Mouse (Mus musculus): Measurements from ENCODE around the gene Evx2. TPM values are rescaled to one million over a fixed set of nuclear protein-coding genes. Genes with fewer than 3 reads are reported as not detected.

Evx2 gene
- total and polyA plus RNA-seq, 3 experiments, result not detected

GRCm38 (mm10) chr2:74689574-74690337 lies 30.4 kb upstream of the Evx2 start:
- Histone ChIP-seq H3K9ac (ENCODE audit: control insufficient read depth, low read depth, low read length, poor library complexity, severe bottlenecking) (no peak overlapping the region), H3K27me3 (ENCODE audit: control insufficient read depth in 1 of 2, insufficient read depth in 2 of 2, low read length in 2 of 2) (no peaks in the 10 kb centered on the region; a peak in 1 of 4 replicates), H3K36me3 (ENCODE audit: control insufficient read depth in 1 of 2, insufficient read depth in 2 of 2, low read length in 2 of 2) (no peaks in the 10 kb centered on the region), H3K27ac (ENCODE audit: control insufficient read depth, low read depth, low read length) (no peak overlapping the region), H3K79me2 (ENCODE audit: control insufficient read depth, insufficient read depth, low read length, poor library complexity) (no peaks in the 10 kb centered on the region), H3K4me3 (ENCODE audit: control insufficient read depth in 1 of 2, insufficient read depth in 1 of 2, low read depth in 2 of 2, low read length in 2 of 2) (no peak overlapping the region), H3K4me1 (ENCODE audit: control insufficient read depth in 1 of 2, insufficient read depth in 2 of 2, low read length in 2 of 2) (no peaks in the 10 kb centered on the region), H3K9me3 (replicated peaks; ENCODE audit: insufficient read depth, low read length) (no peaks in the 10 kb centered on the region)
- DNase-seq (ENCODE audit: low read depth, low spot score), result no peak
- TF ChIP-seq TBP (IDR thresholded peaks at IDR 0.05; ENCODE audit: low read depth, low read length), result no peak
- TF ChIP-seq RAD21 (IDR thresholded peaks at IDR 0.05; ENCODE audit: low read depth, low read length), result no peak
- no peak for TF ChIP-seq MEF2A (IDR thresholded peaks at IDR 0.05; ENCODE audit: extremely low read depth, insufficient replicate concordance, low read depth, low read length, poor library complexity, severe bottlenecking)
- TF ChIP-seq ELF1 (IDR thresholded peaks at IDR 0.05; ENCODE audit: low read depth, low read length), result no peak
- no peak for TF ChIP-seq USF2 (IDR thresholded peaks at IDR 0.05; ENCODE audit: borderline replicate concordance in 1 of 2, insufficient read depth in 1 of 2, low read depth in 1 of 2, low read length in 2 of 2)
- TF ChIP-seq UBTF (IDR thresholded peaks at IDR 0.05; ENCODE audit: borderline replicate concordance, insufficient read depth, low read depth, low read length), result no peak
- TF ChIP-seq ZC3H11A (IDR thresholded peaks at IDR 0.05; ENCODE audit: low read depth, low read length), result no peak
- TF ChIP-seq MAX (IDR thresholded peaks at IDR 0.05; ENCODE audit: low read length), result no peak
- no peak for TF ChIP-seq TCF12 (IDR thresholded peaks at IDR 0.05; ENCODE audit: low read depth, low read length)
- no peak for TF ChIP-seq E2F4 (IDR thresholded peaks at IDR 0.05; ENCODE audit: borderline replicate concordance, low read depth, low read length)
- no peak for TF ChIP-seq ZNF384 (IDR thresholded peaks at IDR 0.05; ENCODE audit: low read depth, low read length)

DNA sequence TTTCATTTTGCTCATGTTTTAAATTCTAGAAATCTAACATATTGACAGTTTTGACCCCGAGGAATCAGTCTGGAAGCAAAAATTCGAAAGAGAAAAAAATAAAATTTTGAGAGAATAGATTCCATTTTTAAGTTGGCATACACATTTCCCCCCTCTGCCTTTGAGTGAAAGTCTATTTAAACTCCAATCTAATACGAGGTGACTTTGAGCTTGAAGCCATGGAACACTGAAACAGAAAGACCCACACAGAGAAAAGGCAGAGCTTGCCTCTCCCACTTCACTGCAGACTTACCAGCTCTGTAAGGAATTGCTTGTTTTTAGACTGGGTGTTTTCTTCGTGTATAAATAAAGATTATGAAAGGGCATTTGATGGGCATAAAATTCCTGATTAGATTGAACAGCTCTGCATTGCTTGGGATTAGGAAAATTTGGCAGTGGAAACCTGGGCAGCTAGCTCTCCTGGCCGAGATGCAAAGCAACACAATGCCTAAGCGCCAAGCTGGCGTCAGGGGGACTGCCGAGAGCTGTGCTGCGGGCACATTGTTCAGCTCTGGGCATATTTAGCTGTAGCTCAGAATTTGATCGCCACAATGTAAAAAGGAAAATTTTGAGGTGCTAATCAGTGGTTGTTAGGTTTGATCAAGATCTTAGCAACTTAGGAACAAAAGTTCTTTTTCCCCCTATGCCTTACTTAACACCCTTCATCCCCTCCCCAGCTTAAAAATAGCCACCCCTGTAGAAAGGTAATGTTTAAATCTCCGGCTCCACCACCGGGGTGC lies 29.6 kb upstream of the Evx2 start:
- no peak overlapping the region for H3K9ac ChIP-seq (ENCODE audit: control insufficient read depth, low read depth, low read length, poor library complexity, severe bottlenecking)
- DNase-seq (ENCODE audit: low read depth, low spot score), result no peak
- no peaks in the 10 kb centered on the region for H3K9me3 ChIP-seq (replicated peaks; ENCODE audit: insufficient read depth, low read length)
- H3K36me3 ChIP-seq (ENCODE audit: control insufficient read depth in 1 of 2, insufficient read depth in 2 of 2, low read length in 2 of 2), result no peaks in the 10 kb centered on the region
- no peak overlapping the region for H3K4me3 ChIP-seq (ENCODE audit: control insufficient read depth in 1 of 2, insufficient read depth in 1 of 2, low read depth in 2 of 2, low read length in 2 of 2)
- TF ChIP-seq CTCF (IDR thresholded peaks at IDR 0.05 in 2 of 3, conservative IDR thresholded peaks at IDR 0.05 in 1 of 3; ENCODE audit: control insufficient read depth in 1 of 3, insufficient read depth in 1 of 3, low read depth in 2 of 3, low read length in 3 of 3, poor library complexity in 1 of 3, severe bottlenecking in 1 of 3), result no peak
- no peak for TF ChIP-seq MYC (IDR thresholded peaks at IDR 0.05; ENCODE audit: low read depth, low read length)
- no peak for TF ChIP-seq E2F4 (IDR thresholded peaks at IDR 0.05; ENCODE audit: borderline replicate concordance, low read depth, low read length)
- TF ChIP-seq SMC3 (IDR thresholded peaks at IDR 0.05; ENCODE audit: low read depth, low read length), result no peak
- no peak for TF ChIP-seq ETS1 (IDR thresholded peaks at IDR 0.05; ENCODE audit: low read depth, low read length)
- no peak for TF ChIP-seq ZC3H11A (IDR thresholded peaks at IDR 0.05; ENCODE audit: low read depth, low read length)
- no peak for TF ChIP-seq MEF2A (IDR thresholded peaks at IDR 0.05; ENCODE audit: extremely low read depth, insufficient replicate concordance, low read depth, low read length, poor library complexity, severe bottlenecking)
- no peak for TF ChIP-seq USF2 (IDR thresholded peaks at IDR 0.05; ENCODE audit: borderline replicate concordance in 1 of 2, insufficient read depth in 1 of 2, low read depth in 1 of 2, low read length in 2 of 2)
- TF ChIP-seq POLR2AphosphoS5 (IDR thresholded peaks at IDR 0.05; ENCODE audit: borderline replicate concordance, low read depth, low read length), result no peak
- TF ChIP-seq GATA1 (IDR thresholded peaks at IDR 0.05; ENCODE audit: low read depth, low read length), result no peak
- no peak for TF ChIP-seq ZMIZ1 (IDR thresholded peaks at IDR 0.05; ENCODE audit: low read depth, low read length)
- TF ChIP-seq ELF1 (IDR thresholded peaks at IDR 0.05; ENCODE audit: low read depth, low read length), result no peak
- H3K79me2 ChIP-seq (ENCODE audit: control insufficient read depth, insufficient read depth, low read length, poor library complexity), result no peaks in the 10 kb centered on the region
- peaks cover 0 to 2% of the 10 kb centered on the region in 2 experiments; a peak in 3 of 4 replicates for H3K27me3 ChIP-seq (ENCODE audit: control insufficient read depth in 1 of 2, insufficient read depth in 2 of 2, low read length in 2 of 2)
- no peaks in the 10 kb centered on the region for H3K4me1 ChIP-seq (ENCODE audit: control insufficient read depth in 1 of 2, insufficient read depth in 2 of 2, low read length in 2 of 2)
- H3K27ac ChIP-seq (ENCODE audit: control insufficient read depth, low read depth, low read length), result no peak overlapping the region
